Mouse (Mus musculus) cerebellum, postnatal 14 days (tissue): ENCODE results near the gene Gm13420.

Experiments
- DNase-seq, 2 experiments: peaks; one replicate each; pipeline ENCODE4 v3.0.0; 2021; ENCODE audit warnings: mixed read lengths in 2 of 2

Gene Gm13420

GRCm38 (mm10) chr2:29700898-29701297, 50.6 kb downstream of the Gm13420 start:
- DNase-seq: peak in 1 of 2 experiments; percentile 30

- peak; percentile 62 to 68 for DNase-seq
Observed at GRCm38 (mm10) chr2:29698421-29699290, 52.8 kb downstream of the Gm13420 start.

- DNase-seq: no peak
Observed at GRCm38 (mm10) chr2:29696207-29696800, 55.2 kb downstream of the Gm13420 start.
